Mouse (Mus musculus): ENCODE results near the gene Dock7. TPM values are rescaled to one million over a fixed set of nuclear protein-coding genes. Genes with fewer than 3 reads are reported as not detected.

Dock7 gene
- polyA plus RNA-seq, 1 experiment from 2014 or later: 41.6 TPM

- H3K27ac ChIP-seq: peak overlapping the region; percentile 54
- H3K4me2 ChIP-seq (replicated peaks): no peak overlapping the region
- no peak overlapping the region for H3K9ac ChIP-seq
- H3K4me3 ChIP-seq (replicated peaks): no peak overlapping the region
- peak; percentile 44 for ATAC-seq
- peaks cover 24% of the 10 kb centered on the region for H3K4me1 ChIP-seq (replicated peaks)
- H3K9me3 ChIP-seq: no peaks in the 10 kb centered on the region
- no peaks in the 10 kb centered on the region for H3K27me3 ChIP-seq (replicated peaks)
- no peaks in the 10 kb centered on the region for H3K36me3 ChIP-seq
- 64% methylated on average over 9 of the region's 9 CpGs for WGBS
Measured at GRCm38 (mm10) chr4:99115797-99116196, 4.9 kb downstream of the Dock7 start.

GRCm38 (mm10) chr4:99111670-99112069 is 9.0 kb downstream of the Dock7 start:
- Histone ChIP-seq H3K9me3 (no peaks in the 10 kb centered on the region), H3K9ac (no peak overlapping the region), H3K4me3 (replicated peaks) (no peak overlapping the region), H3K36me3 (no peaks in the 10 kb centered on the region), H3K4me1 (replicated peaks) (peaks cover 29% of the 10 kb centered on the region), H3K4me2 (replicated peaks) (no peak overlapping the region), H3K27me3 (replicated peaks) (no peaks in the 10 kb centered on the region), H3K27ac (no peak overlapping the region)
- WGBS: 78% methylated on average over 3 of the region's 3 CpGs
- ATAC-seq: no peak

- Histone ChIP-seq H3K9me3 (no peaks in the 10 kb centered on the region), H3K4me2 (replicated peaks) (no peak overlapping the region), H3K36me3 (no peaks in the 10 kb centered on the region), H3K27ac (no peak overlapping the region), H3K4me1 (replicated peaks) (peaks cover 29% of the 10 kb centered on the region), H3K27me3 (replicated peaks) (no peaks in the 10 kb centered on the region), H3K9ac (no peak overlapping the region), H3K4me3 (replicated peaks) (no peak overlapping the region)
- WGBS: 92% methylated on average over 4 of the region's 4 CpGs
- ATAC-seq: no peak
Measured at GRCm38 (mm10) chr4:99108817-99109216, 11.9 kb downstream of the Dock7 start.

- Histone ChIP-seq H3K4me3 (replicated peaks) (no peak overlapping the region), H3K4me1 (replicated peaks) (peaks cover 15% of the 10 kb centered on the region), H3K36me3 (no peaks in the 10 kb centered on the region), H3K9me3 (no peaks in the 10 kb centered on the region), H3K9ac (no peak overlapping the region), H3K27ac (no peak overlapping the region), H3K4me2 (replicated peaks) (no peak overlapping the region), H3K27me3 (replicated peaks) (no peaks in the 10 kb centered on the region)
- WGBS: 90% methylated on average over 3 of the region's 3 CpGs
- no peak for ATAC-seq
Measured at GRCm38 (mm10) chr4:99102846-99103245, 17.9 kb downstream of the Dock7 start.

- no peak for ATAC-seq
- H3K4me3 ChIP-seq (replicated peaks): no peak overlapping the region
- no peaks in the 10 kb centered on the region for H3K27me3 ChIP-seq (replicated peaks)
- no peak overlapping the region for H3K27ac ChIP-seq
- H3K36me3 ChIP-seq: no peaks in the 10 kb centered on the region
- H3K9ac ChIP-seq: no peak overlapping the region
- WGBS: 91% methylated on average over 7 of the region's 7 CpGs
- H3K9me3 ChIP-seq: no peaks in the 10 kb centered on the region
- 0 out of 2 replicates have a peak, but pooled peaks cover 4% of the 10 kb centered on the region for H3K4me1 ChIP-seq (replicated peaks)
- H3K4me2 ChIP-seq (replicated peaks): no peak overlapping the region
Measured at GRCm38 (mm10) chr4:99100724-99101123, 20.0 kb downstream of the Dock7 start.

GRCm38 (mm10) chr4:99091777-99092176 is 28.9 kb downstream of the Dock7 start:
- Histone ChIP-seq H3K27me3 (replicated peaks) (no peaks in the 10 kb centered on the region), H3K4me1 (replicated peaks) (peaks cover 3% of the 10 kb centered on the region), H3K36me3 (no peaks in the 10 kb centered on the region), H3K9ac (no peak overlapping the region), H3K9me3 (no peaks in the 10 kb centered on the region), H3K4me2 (replicated peaks) (no peak overlapping the region), H3K27ac (no peak overlapping the region), H3K4me3 (replicated peaks) (no peak overlapping the region)
- 80% methylated on average over 3 of the region's 3 CpGs for WGBS
- ATAC-seq: peak; percentile 43

GRCm38 (mm10) chr4:99091151-99091701 is 29.5 kb downstream of the Dock7 start:
- H3K9me3 ChIP-seq: no peaks in the 10 kb centered on the region
- peaks cover 3% of the 10 kb centered on the region for H3K4me1 ChIP-seq (replicated peaks)
- peak; percentile 82 for ATAC-seq
- H3K27ac ChIP-seq: no peak overlapping the region
- no peaks in the 10 kb centered on the region for H3K27me3 ChIP-seq (replicated peaks)
- 22% methylated on average over 3 of the region's 3 CpGs for WGBS
- H3K4me2 ChIP-seq (replicated peaks): no peak overlapping the region
- no peak overlapping the region for H3K9ac ChIP-seq
- H3K36me3 ChIP-seq: no peaks in the 10 kb centered on the region
- H3K4me3 ChIP-seq (replicated peaks): no peak overlapping the region

GRCm38 (mm10) chr4:99087760-99088485 is 32.8 kb downstream of the Dock7 start:
- H3K4me2 ChIP-seq (replicated peaks): no peak overlapping the region
- no peak overlapping the region for H3K9ac ChIP-seq
- 93% methylated on average over 17 of the region's 17 CpGs for WGBS
- no peaks in the 10 kb centered on the region for H3K9me3 ChIP-seq
- no peak overlapping the region for H3K27ac ChIP-seq
- no peak for ATAC-seq
- no peak overlapping the region for H3K4me3 ChIP-seq (replicated peaks)
- H3K4me1 ChIP-seq (replicated peaks): peaks cover 3% of the 10 kb centered on the region
- no peaks in the 10 kb centered on the region for H3K27me3 ChIP-seq (replicated peaks)
- H3K36me3 ChIP-seq: 0 out of 2 replicates have a peak, but pooled peaks cover 4% of the 10 kb centered on the region

- 86% methylated on average over 3 of the region's 3 CpGs for WGBS
Measured at GRCm38 (mm10) chr4:99083862-99084261, 36.9 kb downstream of the Dock7 start.

GRCm38 (mm10) chr4:99081169-99081568 is 39.5 kb downstream of the Dock7 start:
- no peak overlapping the region for H3K4me3 ChIP-seq (replicated peaks)
- 62% methylated on average over 1 of the region's 1 CpGs for WGBS
- H3K9me3 ChIP-seq: no peaks in the 10 kb centered on the region
- no peaks in the 10 kb centered on the region for H3K27me3 ChIP-seq (replicated peaks)
- H3K4me2 ChIP-seq (replicated peaks): no peak overlapping the region
- H3K9ac ChIP-seq: no peak overlapping the region
- H3K27ac ChIP-seq: no peak overlapping the region
- ATAC-seq: no peak
- peaks cover 8% of the 10 kb centered on the region; the same call in 1 of the 2 replicates for H3K36me3 ChIP-seq
- H3K4me1 ChIP-seq (replicated peaks): no peaks in the 10 kb centered on the region

More at GRCm38 (mm10) chr4:99083862-99084261, 36.9 kb downstream of the Dock7 start:
- no peaks in the 10 kb centered on the region for H3K4me1 ChIP-seq (replicated peaks)
- no peak overlapping the region for H3K27ac ChIP-seq
- no peaks in the 10 kb centered on the region for H3K9me3 ChIP-seq
- no peak overlapping the region for H3K4me2 ChIP-seq (replicated peaks)
- H3K36me3 ChIP-seq: peaks cover 8% of the 10 kb centered on the region; the same call in 1 of the 2 replicates
- H3K27me3 ChIP-seq (replicated peaks): no peaks in the 10 kb centered on the region
- ATAC-seq: no peak
- H3K4me3 ChIP-seq (replicated peaks): no peak overlapping the region
- H3K9ac ChIP-seq: no peak overlapping the region

GRCm38 (mm10) chr4:99078005-99078404 is 42.7 kb downstream of the Dock7 start:
- WGBS: 86% methylated on average over 3 of the region's 3 CpGs
- Histone ChIP-seq H3K27me3 (replicated peaks) (no peaks in the 10 kb centered on the region), H3K9ac (no peak overlapping the region), H3K27ac (no peak overlapping the region), H3K4me3 (replicated peaks) (no peak overlapping the region), H3K9me3 (no peaks in the 10 kb centered on the region), H3K4me2 (replicated peaks) (no peak overlapping the region), H3K4me1 (replicated peaks) (no peaks in the 10 kb centered on the region), H3K36me3 (peaks cover 11% of the 10 kb centered on the region; the same call in 1 of the 2 replicates)
- no peak for ATAC-seq

GRCm38 (mm10) chr4:99068806-99069205 is 51.9 kb downstream of the Dock7 start:
- H3K4me2 ChIP-seq (replicated peaks): no peak overlapping the region
- 81% methylated on average over 6 of the region's 6 CpGs for WGBS
- H3K4me1 ChIP-seq (replicated peaks): no peaks in the 10 kb centered on the region
- H3K9ac ChIP-seq: no peak overlapping the region
- no peak overlapping the region for H3K4me3 ChIP-seq (replicated peaks)
- peaks cover 6% of the 10 kb centered on the region; the same call in 1 of the 2 replicates for H3K36me3 ChIP-seq
- no peaks in the 10 kb centered on the region for H3K27me3 ChIP-seq (replicated peaks)
- no peak overlapping the region for H3K27ac ChIP-seq
- ATAC-seq: no peak
- H3K9me3 ChIP-seq: no peaks in the 10 kb centered on the region

- ATAC-seq: no peak
- Histone ChIP-seq H3K4me3 (replicated peaks) (no peak overlapping the region), H3K27ac (no peak overlapping the region), H3K36me3 (peaks cover 5% of the 10 kb centered on the region; the same call in 1 of the 2 replicates), H3K9me3 (no peaks in the 10 kb centered on the region), H3K4me2 (replicated peaks) (no peak overlapping the region), H3K9ac (no peak overlapping the region), H3K4me1 (replicated peaks) (no peaks in the 10 kb centered on the region), H3K27me3 (replicated peaks) (no peaks in the 10 kb centered on the region)
- 57% methylated on average over 5 of the region's 5 CpGs for WGBS
Measured at GRCm38 (mm10) chr4:99064524-99064923, 56.2 kb downstream of the Dock7 start.
